Mouse (Mus musculus) stomach, postnatal 0 days (tissue): ENCODE results near the gene Nrip2.
A peak's percentile ranks its signal among the peaks of the same experiment; 100 is the strongest.
"Not testable (repeated sequence)": the region's sequence is repeated elsewhere in the genome, so short reads cannot be mapped to it uniquely, and the experiment has no call there.

Experiments
- CTCF ChIP-seq: IDR thresholded peaks from 2 replicates; pipeline ENCODE4 v1.5.1; 2016; ENCODE audit warnings: antibody characterized with exemption, low read depth, mild to moderate bottlenecking, moderate library complexity
- EP300 ChIP-seq: optimal IDR thresholded peaks from 2 replicates; pipeline ENCODE3; 2016; ENCODE audit warnings: antibody characterized with exemption

- peak; percentile 51 for TF ChIP-seq CTCF
- not testable (repeated sequence) for TF ChIP-seq EP300
Measured at GRCm38 (mm10) chr6:128380594-128381167, 18.4 kb upstream of the Nrip2 start.
